Mouse (Mus musculus): ENCODE data around the gene Ntm. TPM values are rescaled to one million over a fixed set of nuclear protein-coding genes. Genes with fewer than 3 reads are reported as not detected.

Ntm gene
- polyA plus RNA-seq, 1 experiment from 2014 or later: 30.6 TPM

GRCm38 (mm10) chr9:29444001-29444400 is 518.9 kb downstream of the Ntm start:
- 56% methylated on average over 4 of the region's 4 CpGs for WGBS
- Histone ChIP-seq H3K36me3 (ENCODE audit: control insufficient read depth, insufficient read depth, low read length) (no peaks in the 10 kb centered on the region), H3K4me3 (ENCODE audit: low read depth, low read length) (no peak overlapping the region), H3K9me3 (ENCODE audit: control insufficient read depth, low read length) (no peaks in the 10 kb centered on the region), H3K4me1 (replicated peaks; ENCODE audit: control insufficient read depth, insufficient read depth, low read length) (no peaks in the 10 kb centered on the region), H3K4me2 (replicated peaks; ENCODE audit: low read depth, low read length) (no peak overlapping the region), H3K9ac (ENCODE audit: low read depth, low read length) (no peak overlapping the region), H3K27ac (ENCODE audit: low read depth, low read length) (no peak overlapping the region), H3K27me3 (ENCODE audit: control insufficient read depth, insufficient read depth, low read length) (no peaks in the 10 kb centered on the region)
- DNase-seq (ENCODE audit: low spot score) (no peak), ATAC-seq (ENCODE audit: low FRiP score) (no peak)

- no peaks in the 10 kb centered on the region for H3K27me3 ChIP-seq (ENCODE audit: control insufficient read depth, insufficient read depth, low read length)
- DNase-seq (ENCODE audit: low spot score) (no peak), ATAC-seq (ENCODE audit: low FRiP score) (no peak)
- no peak overlapping the region for H3K9ac ChIP-seq (ENCODE audit: low read depth, low read length)
- no peak overlapping the region for H3K27ac ChIP-seq (ENCODE audit: low read depth, low read length)
- H3K9me3 ChIP-seq (ENCODE audit: control insufficient read depth, low read length): no peaks in the 10 kb centered on the region
- 59% methylated on average over 5 of the region's 5 CpGs for WGBS
- peaks cover 1% of the 10 kb centered on the region for H3K4me1 ChIP-seq (replicated peaks; ENCODE audit: control insufficient read depth, insufficient read depth, low read length)
- no peak overlapping the region for H3K4me2 ChIP-seq (replicated peaks; ENCODE audit: low read depth, low read length)
- no peak overlapping the region for H3K4me3 ChIP-seq (ENCODE audit: low read depth, low read length)
- no peaks in the 10 kb centered on the region for H3K36me3 ChIP-seq (ENCODE audit: control insufficient read depth, insufficient read depth, low read length)
Measured at GRCm38 (mm10) chr9:29439401-29439800, 523.5 kb downstream of the Ntm start.

GRCm38 (mm10) chr9:29434611-29435010 is 528.3 kb downstream of the Ntm start:
- Histone ChIP-seq H3K36me3 (ENCODE audit: control insufficient read depth, insufficient read depth, low read length) (no peaks in the 10 kb centered on the region), H3K27ac (ENCODE audit: low read depth, low read length) (no peak overlapping the region), H3K9ac (ENCODE audit: low read depth, low read length) (no peak overlapping the region), H3K4me2 (replicated peaks; ENCODE audit: low read depth, low read length) (no peak overlapping the region), H3K27me3 (ENCODE audit: control insufficient read depth, insufficient read depth, low read length) (no peaks in the 10 kb centered on the region), H3K4me1 (replicated peaks; ENCODE audit: control insufficient read depth, insufficient read depth, low read length) (peaks cover 4% of the 10 kb centered on the region), H3K9me3 (ENCODE audit: control insufficient read depth, low read length) (no peaks in the 10 kb centered on the region), H3K4me3 (ENCODE audit: low read depth, low read length) (no peak overlapping the region)
- ATAC-seq (ENCODE audit: low FRiP score): no peak
- no peak for DNase-seq (ENCODE audit: low spot score)
- WGBS: 44% methylated on average over 6 of the region's 6 CpGs

GRCm38 (mm10) chr9:29433910-29434309 is 529.0 kb downstream of the Ntm start:
- Histone ChIP-seq H3K4me1 (replicated peaks; ENCODE audit: control insufficient read depth, insufficient read depth, low read length) (peaks cover 4% of the 10 kb centered on the region), H3K9ac (ENCODE audit: low read depth, low read length) (no peak overlapping the region), H3K27me3 (ENCODE audit: control insufficient read depth, insufficient read depth, low read length) (no peaks in the 10 kb centered on the region), H3K36me3 (ENCODE audit: control insufficient read depth, insufficient read depth, low read length) (no peaks in the 10 kb centered on the region), H3K4me3 (ENCODE audit: low read depth, low read length) (no peak overlapping the region), H3K4me2 (replicated peaks; ENCODE audit: low read depth, low read length) (no peak overlapping the region), H3K9me3 (ENCODE audit: control insufficient read depth, low read length) (no peaks in the 10 kb centered on the region), H3K27ac (ENCODE audit: low read depth, low read length) (no peak overlapping the region)
- DNase-seq (ENCODE audit: low spot score) (peak; percentile 49), ATAC-seq (ENCODE audit: low FRiP score) (0 out of 2 replicates have a peak, but pooled peaks have one; percentile 53)
- 2% methylated on average over 4 of the region's 4 CpGs for WGBS

GRCm38 (mm10) chr9:29433156-29433555 is 529.8 kb downstream of the Ntm start:
- Histone ChIP-seq H3K36me3 (ENCODE audit: control insufficient read depth, insufficient read depth, low read length) (no peaks in the 10 kb centered on the region), H3K9ac (ENCODE audit: low read depth, low read length) (no peak overlapping the region), H3K4me1 (replicated peaks; ENCODE audit: control insufficient read depth, insufficient read depth, low read length) (peaks cover 5% of the 10 kb centered on the region), H3K4me2 (replicated peaks; ENCODE audit: low read depth, low read length) (no peak overlapping the region), H3K27me3 (ENCODE audit: control insufficient read depth, insufficient read depth, low read length) (no peaks in the 10 kb centered on the region), H3K27ac (ENCODE audit: low read depth, low read length) (no peak overlapping the region), H3K9me3 (ENCODE audit: control insufficient read depth, low read length) (no peaks in the 10 kb centered on the region), H3K4me3 (ENCODE audit: low read depth, low read length) (no peak overlapping the region)
- ATAC-seq (ENCODE audit: low FRiP score): no peak
- 54% methylated on average over 7 of the region's 7 CpGs for WGBS
- DNase-seq (ENCODE audit: low spot score): no peak

- DNase-seq (ENCODE audit: low spot score): no peak
- H3K36me3 ChIP-seq (ENCODE audit: control insufficient read depth, insufficient read depth, low read length): no peaks in the 10 kb centered on the region
- H3K9ac ChIP-seq (ENCODE audit: low read depth, low read length): no peak overlapping the region
- no peak for ATAC-seq (ENCODE audit: low FRiP score)
- no peak overlapping the region for H3K27ac ChIP-seq (ENCODE audit: low read depth, low read length)
- no peaks in the 10 kb centered on the region for H3K27me3 ChIP-seq (ENCODE audit: control insufficient read depth, insufficient read depth, low read length)
- H3K4me3 ChIP-seq (ENCODE audit: low read depth, low read length): no peak overlapping the region
- no peaks in the 10 kb centered on the region for H3K9me3 ChIP-seq (ENCODE audit: control insufficient read depth, low read length)
- no peak overlapping the region for H3K4me2 ChIP-seq (replicated peaks; ENCODE audit: low read depth, low read length)
- WGBS: 49% methylated on average over 9 of the region's 9 CpGs
- peaks cover 5% of the 10 kb centered on the region for H3K4me1 ChIP-seq (replicated peaks; ENCODE audit: control insufficient read depth, insufficient read depth, low read length)
Measured at GRCm38 (mm10) chr9:29431590-29431989, 531.4 kb downstream of the Ntm start.

GRCm38 (mm10) chr9:29430189-29430588 is 532.8 kb downstream of the Ntm start:
- DNase-seq (ENCODE audit: low spot score) (no peak), ATAC-seq (ENCODE audit: low FRiP score) (no peak)
- 76% methylated on average over 3 of the region's 3 CpGs for WGBS
- Histone ChIP-seq H3K4me3 (ENCODE audit: low read depth, low read length) (no peak overlapping the region), H3K4me2 (replicated peaks; ENCODE audit: low read depth, low read length) (no peak overlapping the region), H3K9ac (ENCODE audit: low read depth, low read length) (no peak overlapping the region), H3K27me3 (ENCODE audit: control insufficient read depth, insufficient read depth, low read length) (no peaks in the 10 kb centered on the region), H3K27ac (ENCODE audit: low read depth, low read length) (no peak overlapping the region), H3K9me3 (ENCODE audit: control insufficient read depth, low read length) (no peaks in the 10 kb centered on the region), H3K36me3 (ENCODE audit: control insufficient read depth, insufficient read depth, low read length) (no peaks in the 10 kb centered on the region), H3K4me1 (replicated peaks; ENCODE audit: control insufficient read depth, insufficient read depth, low read length) (peaks cover 5% of the 10 kb centered on the region)

- 21% methylated on average over 7 of the region's 7 CpGs for WGBS
- Histone ChIP-seq H3K27ac (ENCODE audit: low read depth, low read length) (no peak overlapping the region), H3K4me3 (ENCODE audit: low read depth, low read length) (no peak overlapping the region), H3K9me3 (ENCODE audit: control insufficient read depth, low read length) (no peaks in the 10 kb centered on the region), H3K27me3 (ENCODE audit: control insufficient read depth, insufficient read depth, low read length) (no peaks in the 10 kb centered on the region), H3K36me3 (ENCODE audit: control insufficient read depth, insufficient read depth, low read length) (no peaks in the 10 kb centered on the region), H3K4me1 (replicated peaks; ENCODE audit: control insufficient read depth, insufficient read depth, low read length) (0 out of 2 replicates have a peak, but pooled peaks cover 2% of the 10 kb centered on the region), H3K4me2 (replicated peaks; ENCODE audit: low read depth, low read length) (no peak overlapping the region), H3K9ac (ENCODE audit: low read depth, low read length) (no peak overlapping the region)
- peak; percentile 54; the same call in 1 of the 2 replicates for ATAC-seq (ENCODE audit: low FRiP score)
- peak; percentile 75 for DNase-seq (ENCODE audit: low spot score)
Measured at GRCm38 (mm10) chr9:29428322-29428721, 534.6 kb downstream of the Ntm start.

GRCm38 (mm10) chr9:29426261-29426660 is 536.7 kb downstream of the Ntm start:
- DNase-seq (ENCODE audit: low spot score): no peak
- no peak for ATAC-seq (ENCODE audit: low FRiP score)

More at GRCm38 (mm10) chr9:29426261-29426660, 536.7 kb downstream of the Ntm start:
- Histone ChIP-seq H3K9ac (ENCODE audit: low read depth, low read length) (no peak overlapping the region), H3K4me3 (ENCODE audit: low read depth, low read length) (no peak overlapping the region), H3K36me3 (ENCODE audit: control insufficient read depth, insufficient read depth, low read length) (no peaks in the 10 kb centered on the region), H3K4me2 (replicated peaks; ENCODE audit: low read depth, low read length) (no peak overlapping the region), H3K4me1 (replicated peaks; ENCODE audit: control insufficient read depth, insufficient read depth, low read length) (0 out of 2 replicates have a peak, but pooled peaks cover 2% of the 10 kb centered on the region), H3K9me3 (ENCODE audit: control insufficient read depth, low read length) (no peaks in the 10 kb centered on the region), H3K27me3 (ENCODE audit: control insufficient read depth, insufficient read depth, low read length) (no peaks in the 10 kb centered on the region), H3K27ac (ENCODE audit: low read depth, low read length) (no peak overlapping the region)
- WGBS: 95% methylated on average over 2 of the region's 2 CpGs

All from hindbrain, embryonic 11.5 days (tissue).